Mouse (Mus musculus): ENCODE data around the gene Pxk.
"Not testable (repeated sequence)": the region's sequence is repeated elsewhere in the genome, so short reads cannot be mapped to it uniquely, and the experiment has no call there.

Pxk gene

GRCm38 (mm10) chr14:8102676-8103075 lies 4.7 kb downstream of the Pxk start:
- no peak for DNase-seq (ENCODE audit: low read depth)

DNA sequence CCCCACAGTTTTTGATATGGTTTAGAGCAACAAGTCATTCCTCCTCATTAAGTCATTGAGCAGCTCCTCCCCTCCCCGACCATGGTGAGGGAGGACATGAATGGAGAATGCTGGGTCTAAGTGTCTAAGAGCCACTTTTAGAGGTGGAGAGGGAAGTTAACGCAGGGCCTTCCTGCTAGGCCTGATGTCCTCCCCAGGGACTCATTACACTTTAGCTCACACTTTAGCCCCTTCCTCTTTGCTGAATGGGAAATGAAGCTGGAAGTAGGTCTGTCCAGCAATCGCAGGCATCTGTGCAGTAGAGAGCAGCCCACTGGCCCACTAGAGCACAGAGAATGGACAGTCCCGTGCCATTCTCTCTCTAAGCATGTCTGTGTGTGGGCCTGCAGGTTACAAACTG lies 10.0 kb downstream of the Pxk start:
- DNase-seq (ENCODE audit: low read depth), result no peak

DNA sequence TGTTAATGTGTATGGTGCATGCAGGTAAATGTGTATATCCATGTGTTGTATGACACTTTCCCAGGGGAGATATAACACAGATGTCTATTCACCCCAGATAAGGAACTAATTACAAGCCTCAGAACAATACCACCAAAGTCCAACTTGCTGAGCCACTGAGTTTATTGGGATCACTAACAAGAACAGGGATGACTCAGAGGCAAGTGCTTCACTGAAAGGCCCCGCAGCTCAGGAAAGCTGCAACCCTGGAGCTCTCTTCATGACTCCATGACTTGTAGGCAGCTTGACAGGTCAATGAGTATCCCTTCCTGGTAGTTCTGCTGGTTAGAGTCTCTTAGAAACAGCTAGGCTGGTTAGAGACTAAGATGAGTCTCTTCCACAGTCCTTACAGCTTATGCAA lies 11.0 kb downstream of the Pxk start:
- no peak for DNase-seq (ENCODE audit: low read depth)

DNA sequence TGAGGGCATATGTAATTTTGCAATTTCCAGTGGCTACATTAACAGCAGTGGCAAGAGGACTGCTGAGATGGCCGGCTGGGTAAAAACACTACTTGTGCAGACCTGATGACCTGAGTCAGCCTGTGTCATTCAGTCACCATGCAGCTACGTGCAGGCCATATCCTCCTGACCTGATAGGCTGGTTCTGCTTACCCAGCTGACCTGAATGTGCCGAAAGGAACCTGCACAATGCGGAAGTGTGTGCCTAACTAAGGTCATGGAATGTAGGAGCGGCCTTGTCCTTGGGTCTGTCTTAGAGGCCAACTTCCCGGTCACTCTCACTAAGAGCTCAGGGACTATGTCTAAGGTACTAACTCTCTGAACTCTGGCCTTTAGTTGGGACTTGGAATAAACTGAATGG lies 13.5 kb downstream of the Pxk start:
- no peak for DNase-seq (ENCODE audit: low read depth)

DNA sequence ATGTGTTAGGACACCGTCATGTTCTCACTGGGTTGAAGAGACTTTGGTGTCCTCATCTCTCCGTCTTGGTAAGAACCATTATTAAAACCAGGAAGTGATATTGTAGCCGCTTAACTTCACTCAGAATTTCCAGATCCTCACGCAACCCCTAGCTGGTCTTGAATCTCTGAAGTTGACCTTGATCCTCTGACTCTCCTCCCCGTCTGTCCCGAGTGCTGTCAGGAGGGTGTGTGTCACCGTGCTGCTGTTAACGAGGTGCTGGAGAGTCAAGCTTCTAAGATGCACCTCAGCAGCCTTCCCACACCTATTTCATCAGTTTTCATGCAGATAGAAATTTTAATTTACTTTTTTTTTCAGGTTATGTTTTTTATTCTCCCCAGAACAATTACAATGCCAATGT lies 14.0 kb downstream of the Pxk start:
- DNase-seq (ENCODE audit: low read depth), result no peak

DNA sequence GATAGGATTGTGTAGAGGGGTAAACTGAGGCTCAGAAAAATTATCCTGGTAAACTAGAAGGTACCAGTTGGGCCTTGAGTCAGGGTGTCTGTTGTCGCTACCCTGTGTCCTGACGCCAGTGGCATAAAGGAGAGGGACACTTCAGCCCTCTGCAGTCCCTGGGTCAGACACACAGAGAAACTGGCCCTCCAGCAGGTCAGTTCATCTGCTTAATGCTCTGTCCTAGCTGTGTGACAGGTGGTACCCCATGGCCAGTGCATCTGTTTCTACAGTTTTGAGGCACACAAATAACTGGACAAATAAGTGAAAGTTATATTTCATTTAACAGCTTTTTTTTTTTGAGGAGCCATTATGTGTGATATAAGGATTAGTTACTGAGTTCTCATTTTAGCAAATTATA lies 15.6 kb downstream of the Pxk start:
- no peak for DNase-seq (ENCODE audit: low read depth)

DNA sequence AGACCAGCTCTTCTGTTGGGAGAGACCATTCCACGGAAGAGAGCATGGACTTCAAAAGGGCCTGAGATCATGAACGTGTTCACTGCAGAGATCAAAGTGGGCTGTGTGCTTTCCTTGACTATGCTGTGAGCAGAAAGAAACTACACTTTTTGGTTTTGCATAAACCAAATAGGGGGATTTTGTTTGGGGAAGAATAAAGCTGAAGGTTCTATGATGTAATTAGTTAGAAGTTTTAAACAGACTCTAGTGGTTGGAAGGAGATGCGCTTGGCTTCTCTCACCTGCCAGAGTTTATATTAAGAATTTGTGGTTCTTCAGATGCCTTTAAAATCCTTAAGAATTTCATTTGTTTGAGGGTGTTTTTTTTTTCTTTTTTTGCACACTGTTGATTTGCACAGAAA lies 16.3 kb downstream of the Pxk start:
- DNase-seq (ENCODE audit: low read depth), result no peak

DNA sequence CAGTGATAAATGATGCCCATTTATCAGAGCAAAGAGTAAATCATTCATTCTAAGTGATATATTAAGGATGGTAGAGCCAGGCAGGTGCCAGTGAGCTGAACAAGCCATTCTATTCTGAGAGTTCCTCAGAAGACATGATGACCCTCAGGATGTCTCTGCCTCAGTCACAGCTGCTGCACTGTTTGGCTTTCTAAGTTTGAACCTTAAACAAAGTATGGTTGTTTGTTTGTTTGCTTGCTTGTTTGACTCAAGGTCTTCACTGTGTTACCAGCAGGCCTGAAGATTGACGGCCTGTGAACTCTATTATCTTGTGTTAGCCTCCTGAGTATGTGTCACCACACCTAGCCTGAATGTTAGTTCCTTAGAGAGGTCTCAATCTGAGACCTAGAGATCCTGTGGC lies 16.7 kb downstream of the Pxk start:
- DNase-seq (ENCODE audit: low read depth), result no peak

DNA sequence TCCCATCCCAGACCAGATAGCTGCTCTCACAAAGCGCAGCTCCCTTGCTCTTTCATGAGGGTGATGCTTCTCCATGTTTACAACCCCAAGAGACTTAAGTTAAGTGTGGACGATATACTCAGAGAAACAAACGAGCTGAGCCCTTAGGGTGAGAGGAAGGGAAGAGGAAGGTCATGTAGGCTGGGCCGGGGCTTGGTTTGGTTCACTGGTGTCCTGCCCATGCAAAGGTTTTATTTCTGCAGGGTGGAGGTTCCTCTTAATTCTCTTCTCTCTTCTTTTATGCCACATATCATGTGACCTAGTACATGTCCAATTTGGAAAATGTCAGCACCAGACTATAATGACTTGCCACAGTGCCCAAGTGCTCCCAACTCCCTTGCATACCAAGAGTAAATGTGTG lies 17.8 kb downstream of the Pxk start:
- no peak for DNase-seq (ENCODE audit: low read depth)

GRCm38 (mm10) chr14:8117371-8117770 lies 19.4 kb downstream of the Pxk start:
- no peak for DNase-seq (ENCODE audit: low read depth)

DNA sequence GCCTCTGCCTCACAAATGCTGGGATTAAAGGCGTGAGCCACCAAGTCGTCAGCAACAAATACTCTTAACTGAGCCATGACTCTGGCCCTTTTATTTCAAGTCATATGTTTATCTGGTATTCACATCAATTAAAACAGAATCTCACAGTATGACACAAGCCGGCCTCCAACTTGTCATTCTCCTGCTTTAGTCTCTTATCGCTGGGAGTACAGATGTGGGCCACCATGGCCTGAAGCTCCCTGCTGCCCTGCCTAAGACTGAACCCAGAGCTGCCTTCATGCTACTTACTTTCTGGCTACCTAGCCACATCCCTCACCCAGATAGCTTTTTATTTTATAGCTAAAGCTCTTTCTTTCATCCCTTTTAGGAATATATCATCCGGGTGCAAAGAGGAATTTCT lies 21.4 kb downstream of the Pxk start:
- no peak for DNase-seq (ENCODE audit: low read depth)

DNA sequence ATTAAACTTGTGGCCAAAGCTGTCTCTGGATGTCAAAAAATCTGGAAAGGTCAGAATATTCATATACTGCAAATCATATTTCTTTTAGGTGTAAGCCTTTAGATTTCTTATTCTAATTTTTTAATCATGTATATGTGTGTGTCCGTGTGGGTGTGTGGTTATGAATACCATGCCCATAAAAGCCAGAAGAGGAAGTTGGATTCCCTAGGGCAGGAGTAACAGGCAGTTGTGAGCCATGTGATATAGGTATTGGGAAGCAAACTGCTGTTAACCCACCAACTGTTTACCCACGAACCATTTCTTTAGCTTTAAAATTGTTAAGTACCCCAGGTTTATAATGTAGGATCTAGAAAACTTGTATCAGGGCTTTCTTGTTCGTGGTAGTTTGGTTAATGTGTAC lies 21.9 kb downstream of the Pxk start:
- DNase-seq (ENCODE audit: low read depth), result no peak

GRCm38 (mm10) chr14:8123141-8123540 lies 25.1 kb downstream of the Pxk start:
- no peak for DNase-seq (ENCODE audit: low read depth)

- DNase-seq (ENCODE audit: low read depth), result not testable (repeated sequence)
Observed at GRCm38 (mm10) chr14:8123611-8124010, 25.6 kb downstream of the Pxk start.

- no peak for DNase-seq (ENCODE audit: low read depth)
Observed at GRCm38 (mm10) chr14:8124046-8124881, 26.3 kb downstream of the Pxk start.

GRCm38 (mm10) chr14:8127971-8128370 lies 30.0 kb downstream of the Pxk start:
- DNase-seq (ENCODE audit: low read depth), result no peak

DNA sequence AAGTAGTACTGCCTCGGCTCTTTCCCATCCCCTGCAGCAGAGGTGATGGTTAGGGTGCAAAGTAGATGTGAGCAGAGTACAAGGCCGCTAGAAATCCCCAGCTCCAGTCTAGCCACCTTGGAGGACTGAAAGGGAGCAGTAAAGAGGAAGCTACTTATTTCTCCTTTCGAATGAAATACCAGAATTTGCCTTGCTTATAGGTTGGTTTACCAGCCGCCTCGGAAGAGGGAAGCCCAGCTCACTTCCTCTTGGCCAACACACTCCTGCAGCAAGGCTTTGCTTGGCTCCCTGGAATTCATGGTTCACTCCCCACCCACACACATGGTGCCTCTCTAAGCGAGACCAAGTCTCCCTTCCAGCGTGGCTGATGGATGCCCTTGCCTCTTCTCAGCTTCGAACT lies 34.8 kb downstream of the Pxk start:
- DNase-seq (ENCODE audit: low read depth), result no peak

GRCm38 (mm10) chr14:8134234-8134633 lies 36.2 kb downstream of the Pxk start:
- DNase-seq (ENCODE audit: low read depth), result no peak

DNA sequence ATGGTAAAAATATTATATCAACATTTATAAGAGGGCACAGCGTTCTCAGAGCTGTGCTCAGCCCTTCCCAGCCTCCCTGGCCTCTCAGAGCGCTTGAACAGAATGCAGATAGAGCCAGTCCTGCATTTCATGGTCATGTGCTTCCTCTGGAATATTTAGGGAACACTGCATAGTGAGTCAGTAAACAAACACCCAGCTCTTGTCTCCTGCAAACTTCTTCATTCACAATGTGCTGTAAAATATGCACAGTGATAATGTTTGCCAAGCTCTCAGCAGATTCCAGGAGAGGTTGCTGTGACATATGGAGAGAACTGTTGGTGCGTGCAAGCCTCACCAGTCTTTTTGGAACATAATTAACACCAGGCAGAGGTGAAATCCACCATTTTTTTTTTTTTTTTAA lies 37.1 kb downstream of the Pxk start:
- no peak for DNase-seq (ENCODE audit: low read depth)

- DNase-seq (ENCODE audit: low read depth), result no peak
Observed at GRCm38 (mm10) chr14:8139724-8140710, 42.0 kb downstream of the Pxk start.

- DNase-seq (ENCODE audit: low read depth), result no peak
Observed at GRCm38 (mm10) chr14:8141131-8141530, 43.1 kb downstream of the Pxk start.

GRCm38 (mm10) chr14:8145594-8146558 lies 47.9 kb downstream of the Pxk start:
- DNase-seq (ENCODE audit: low read depth), result no peak
